Mouse (Mus musculus) bone marrow, adult 2 months (tissue): ENCODE results near the gene Slc38a2.

Experiments
- CTCF ChIP-seq: fragments of 200-500 bp; IDR thresholded peaks from 2 replicates; pipeline ENCODE4 v1.5.1; 2011; ENCODE audit warnings: low read length, control low read depth; ENCODE audit not compliant: control insufficient read depth, insufficient read depth
- POLR2A ChIP-seq: fragments of 200-500 bp; IDR thresholded peaks from 2 replicates; pipeline ENCODE4 v1.6.1; 2011; ENCODE audit warnings: low read depth, mild to moderate bottlenecking, control low read depth, low read length, borderline replicate concordance; ENCODE audit not compliant: control insufficient read depth

DNA sequence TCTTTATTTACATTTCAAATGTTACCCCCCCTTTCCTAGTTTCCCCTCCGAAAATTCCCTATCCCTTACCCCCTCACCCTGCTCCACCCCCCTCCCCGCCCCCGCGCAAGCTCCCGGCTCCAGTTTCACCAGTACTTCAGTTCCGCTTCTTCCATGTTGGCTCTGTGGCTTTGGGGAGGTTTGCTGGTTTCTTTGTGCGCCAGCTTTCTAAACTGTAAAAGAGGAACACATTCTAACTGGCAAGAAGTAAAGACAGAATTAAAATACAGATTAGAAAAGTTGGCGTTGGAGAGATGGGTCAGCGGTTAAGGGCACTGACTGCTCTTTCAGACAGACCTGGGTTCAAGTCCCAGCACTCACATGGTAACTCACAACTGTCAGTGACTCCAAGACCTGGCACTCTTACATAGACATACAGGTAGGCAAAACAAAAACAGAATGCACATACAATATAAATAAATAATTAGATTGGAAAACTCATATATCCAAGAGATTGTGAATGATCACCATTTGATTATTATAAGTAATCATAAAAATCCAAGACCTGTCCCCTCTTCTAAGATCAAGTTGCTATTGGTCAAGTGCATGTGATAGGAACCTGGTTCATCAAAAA lies 15.7 kb upstream of the Slc38a2 start:
- TF ChIP-seq CTCF (no peak), POLR2A (no peak)
